Mouse (Mus musculus): ENCODE measurements at regions not wholly inside any gene's neighbourhood (a gene's known extent, or its start where the extent isn't known, plus 50 kb on each side); places are given as distances from the start of the nearest gene placed in this dataset.
"Not testable (repeated sequence)": the region's sequence is repeated elsewhere in the genome, so short reads cannot be mapped to it uniquely, and the experiment has no call there.

- DNase-seq (ENCODE audit: low read depth, low spot score): no peak
Measured at GRCm38 (mm10) chrX:77307374-77307773, 203.4 kb upstream of the Tbl1x start.

- DNase-seq (ENCODE audit: low read depth, low spot score): peak; percentile 60
Measured at GRCm38 (mm10) chrX:77314384-77314783, 196.4 kb upstream of the Tbl1x start.

- no peak for DNase-seq (ENCODE audit: low read depth, low spot score)
Measured at GRCm38 (mm10) chrX:77323644-77324043, 187.2 kb upstream of the Tbl1x start.

GRCm38 (mm10) chrX:77353181-77353580 lies 157.6 kb upstream of the Tbl1x start:
- no peak for DNase-seq (ENCODE audit: low read depth, low spot score)

GRCm38 (mm10) chrX:77360551-77360950 lies 150.3 kb upstream of the Tbl1x start:
- no peak for DNase-seq (ENCODE audit: low read depth, low spot score)

- DNase-seq (ENCODE audit: low read depth, low spot score): no peak
Measured at GRCm38 (mm10) chrX:77361106-77361505, 149.7 kb upstream of the Tbl1x start.

GRCm38 (mm10) chrX:77363657-77364056 lies 147.2 kb upstream of the Tbl1x start:
- DNase-seq (ENCODE audit: low read depth, low spot score): no peak

- no peak for DNase-seq (ENCODE audit: low read depth, low spot score)
Measured at GRCm38 (mm10) chrX:77367351-77367750, 143.5 kb upstream of the Tbl1x start.

- no peak for DNase-seq (ENCODE audit: low read depth, low spot score)
Measured at GRCm38 (mm10) chrX:77387271-77387670, 123.5 kb upstream of the Tbl1x start.

- DNase-seq (ENCODE audit: low read depth, low spot score): no peak
Measured at GRCm38 (mm10) chrX:77391760-77392446, 118.9 kb upstream of the Tbl1x start.

GRCm38 (mm10) chrX:77406896-77407295 lies 103.9 kb upstream of the Tbl1x start:
- no peak for DNase-seq (ENCODE audit: low read depth, low spot score)

- no peak for DNase-seq (ENCODE audit: low read depth, low spot score)
Measured at GRCm38 (mm10) chrX:77407925-77408324, 102.9 kb upstream of the Tbl1x start.

- no peak for DNase-seq (ENCODE audit: low read depth, low spot score)
Measured at GRCm38 (mm10) chrX:77409370-77409769, 101.4 kb upstream of the Tbl1x start.

GRCm38 (mm10) chrX:77410812-77411211 lies 100.0 kb upstream of the Tbl1x start:
- DNase-seq (ENCODE audit: low read depth, low spot score): no peak

- no peak for DNase-seq (ENCODE audit: low read depth, low spot score)
Measured at GRCm38 (mm10) chrX:77414156-77414555, 96.7 kb upstream of the Tbl1x start.

GRCm38 (mm10) chrX:77417766-77418165 lies 93.0 kb upstream of the Tbl1x start:
- peak; percentile 20 for DNase-seq (ENCODE audit: low read depth, low spot score)

- DNase-seq (ENCODE audit: low read depth, low spot score): no peak
Measured at GRCm38 (mm10) chrX:77422206-77422605, 88.6 kb upstream of the Tbl1x start.

- no peak for DNase-seq (ENCODE audit: low read depth, low spot score)
Measured at GRCm38 (mm10) chrX:77424792-77425727, 85.8 kb upstream of the Tbl1x start.

GRCm38 (mm10) chrX:77425728-77426102 lies 85.1 kb upstream of the Tbl1x start:
- not testable (repeated sequence) for DNase-seq (ENCODE audit: low read depth, low spot score)

- DNase-seq (ENCODE audit: low read depth, low spot score): not testable (repeated sequence)
Measured at GRCm38 (mm10) chrX:77426836-77427235, 84.0 kb upstream of the Tbl1x start.

GRCm38 (mm10) chrX:77432001-77432565 lies 78.7 kb upstream of the Tbl1x start:
- DNase-seq (ENCODE audit: low read depth, low spot score): no peak

Measured in ES-CJ7 (cell line).